Comparison of ENCODE assay signal across 20 mouse cellular contexts in genomic region chr3:133559413-133560114, GRCm38 (mm10). TPM values are rescaled to one million over a fixed set of nuclear protein-coding genes. Genes with fewer than 3 reads are reported as not detected.
DNase-seq lines count a peak whose midpoint lies in the region; ATAC-seq and TF ChIP-seq lines count a peak whose summit lies in the region.
"Had no signal": no experiment of that assay in that cellular context is flagged by ENCODE, and none has a peak within 500 bp of the region (broad histone marks: within the 10 kb centered on the region; RNA-seq: fewer than 3 reads in every experiment).

No protein-coding gene starts in this region.

- 0 out of 2 replicates have a peak, but pooled peaks have one; percentile 14 for ATAC-seq in embryonic facial prominence, embryonic 11.5 days (replicated peaks; ENCODE audit: insufficient number of reproducible peaks, low FRiP score, low TSS enrichment, low read depth)
- ATAC-seq in hindbrain, embryonic 16.5 days = peak; percentile 82
- ATAC-seq in midbrain, embryonic 11.5 days (ENCODE audit: low FRiP score) = peak; percentile 55; the same call in 1 of the 2 replicates
- ATAC-seq in midbrain, embryonic 13.5 days = no peak
- 0 out of 2 replicates have a peak, but pooled peaks have one; percentile 23 for ATAC-seq in midbrain, postnatal 0 days (ENCODE audit: low FRiP score)
- ATAC-seq: CD4-positive, CD25-positive, alpha-beta regulatory T cell, adult 4 months; intestine, embryonic 16.5 days had no signal

- no peaks in the 10 kb centered on the region for H3K4me1 ChIP-seq in embryonic facial prominence, embryonic 11.5 days (ENCODE audit: control insufficient read depth, insufficient read depth, low read length)
- 0 out of 2 replicates have a peak, but pooled peaks cover 4% of the 10 kb centered on the region for H3K4me1 ChIP-seq in embryonic facial prominence, embryonic 10.5 days
- H3K4me1 ChIP-seq in hindbrain, embryonic 16.5 days (ENCODE audit: control insufficient read depth, insufficient read depth, low read depth, low read length) = no peaks in the 10 kb centered on the region
- H3K4me1 ChIP-seq in hindbrain, embryonic 10.5 days (replicated peaks) = no peaks in the 10 kb centered on the region
- H3K4me1 ChIP-seq in midbrain, embryonic 11.5 days (ENCODE audit: control insufficient read depth, insufficient read depth, low read length) = no peaks in the 10 kb centered on the region
- H3K4me1 ChIP-seq in midbrain, embryonic 13.5 days (replicated peaks) = no peaks in the 10 kb centered on the region
- no peaks in the 10 kb centered on the region for H3K4me1 ChIP-seq in midbrain, postnatal 0 days (ENCODE audit: insufficient read depth, low read length)
- H3K4me1 ChIP-seq: midbrain, embryonic 12.5 days had no signal

- H3K27me3 ChIP-seq in embryonic facial prominence, embryonic 11.5 days (ENCODE audit: control insufficient read depth, insufficient read depth, low read length) = no peaks in the 10 kb centered on the region
- no peaks in the 10 kb centered on the region for H3K27me3 ChIP-seq in embryonic facial prominence, embryonic 10.5 days (replicated peaks; ENCODE audit: low read depth, poor library complexity, severe bottlenecking)
- H3K27me3 ChIP-seq in hindbrain, embryonic 16.5 days (replicated peaks; ENCODE audit: control insufficient read depth, insufficient read depth, low read length) = no peaks in the 10 kb centered on the region
- H3K27me3 ChIP-seq in hindbrain, embryonic 10.5 days (ENCODE audit: insufficient read depth, poor library complexity, severe bottlenecking) = no peaks in the 10 kb centered on the region
- H3K27me3 ChIP-seq in midbrain, embryonic 11.5 days (ENCODE audit: control insufficient read depth, insufficient read depth, low read length) = no peaks in the 10 kb centered on the region
- H3K27me3 ChIP-seq in midbrain, embryonic 13.5 days = no peaks in the 10 kb centered on the region
- H3K27me3 ChIP-seq in midbrain, postnatal 0 days (ENCODE audit: insufficient read depth, low read length) = no peaks in the 10 kb centered on the region
- H3K27me3 ChIP-seq: midbrain, embryonic 12.5 days had no signal

- no peaks in the 10 kb centered on the region for H3K36me3 ChIP-seq in embryonic facial prominence, embryonic 11.5 days (replicated peaks; ENCODE audit: control insufficient read depth, insufficient read depth, low read depth, low read length)
- H3K36me3 ChIP-seq in embryonic facial prominence, embryonic 10.5 days (replicated peaks) = no peaks in the 10 kb centered on the region
- H3K36me3 ChIP-seq in hindbrain, embryonic 16.5 days (ENCODE audit: control insufficient read depth, insufficient read depth, low read length) = no peaks in the 10 kb centered on the region
- no peaks in the 10 kb centered on the region for H3K36me3 ChIP-seq in hindbrain, embryonic 10.5 days
- no peaks in the 10 kb centered on the region for H3K36me3 ChIP-seq in midbrain, embryonic 11.5 days (ENCODE audit: control insufficient read depth, insufficient read depth, low read length)
- H3K36me3 ChIP-seq in midbrain, embryonic 13.5 days = no peaks in the 10 kb centered on the region
- H3K36me3 ChIP-seq in midbrain, postnatal 0 days (ENCODE audit: insufficient read depth, low read length) = no peaks in the 10 kb centered on the region
- H3K36me3 ChIP-seq: midbrain, embryonic 12.5 days had no signal

- no peak for TF ChIP-seq CTCF in midbrain, postnatal 0 days (IDR thresholded peaks at IDR 0.05)

- no peak overlapping the region for H3K4me3 ChIP-seq in embryonic facial prominence, embryonic 11.5 days (ENCODE audit: low read depth, low read length)
- H3K4me3 ChIP-seq in embryonic facial prominence, embryonic 10.5 days = no peak overlapping the region
- no peak overlapping the region for H3K4me3 ChIP-seq in hindbrain, embryonic 16.5 days (ENCODE audit: low read length)
- no peak overlapping the region for H3K4me3 ChIP-seq in hindbrain, embryonic 10.5 days
- no peak overlapping the region for H3K4me3 ChIP-seq in midbrain, embryonic 11.5 days (ENCODE audit: low read depth, low read length)
- no peak overlapping the region for H3K4me3 ChIP-seq in midbrain, embryonic 13.5 days (replicated peaks)
- H3K4me3 ChIP-seq in midbrain, postnatal 0 days (ENCODE audit: low read depth, low read length) = no peak overlapping the region
- H3K4me3 ChIP-seq: midbrain, embryonic 12.5 days had no signal

- H3K27ac ChIP-seq in embryonic facial prominence, embryonic 11.5 days (replicated peaks; ENCODE audit: low read depth, low read length) = no peak overlapping the region
- H3K27ac ChIP-seq in embryonic facial prominence, embryonic 10.5 days (replicated peaks) = no peak overlapping the region
- H3K27ac ChIP-seq in hindbrain, embryonic 16.5 days (ENCODE audit: low read depth, low read length) = no peak overlapping the region
- no peak overlapping the region for H3K27ac ChIP-seq in hindbrain, embryonic 10.5 days
- no peak overlapping the region for H3K27ac ChIP-seq in midbrain, embryonic 11.5 days (ENCODE audit: low read depth, low read length)
- H3K27ac ChIP-seq in midbrain, embryonic 13.5 days = no peak overlapping the region
- H3K27ac ChIP-seq in midbrain, postnatal 0 days (ENCODE audit: low read depth, low read length) = no peak overlapping the region
- H3K27ac ChIP-seq: midbrain, embryonic 12.5 days had no signal

- H3K4me2 ChIP-seq in embryonic facial prominence, embryonic 11.5 days (ENCODE audit: low read depth, low read length) = no peak overlapping the region
- H3K4me2 ChIP-seq in hindbrain, embryonic 16.5 days (ENCODE audit: low read length) = no peak overlapping the region
- no peak overlapping the region for H3K4me2 ChIP-seq in midbrain, embryonic 11.5 days
- no peak overlapping the region for H3K4me2 ChIP-seq in midbrain, embryonic 13.5 days (replicated peaks)
- no peak overlapping the region for H3K4me2 ChIP-seq in midbrain, postnatal 0 days (ENCODE audit: low read depth, low read length, poor library complexity, severe bottlenecking)
- H3K4me2 ChIP-seq: heart, embryonic 11.5 days; liver, embryonic 11.5 days; midbrain, embryonic 12.5 days had no signal

- no peak overlapping the region for H3K9ac ChIP-seq in embryonic facial prominence, embryonic 11.5 days (replicated peaks; ENCODE audit: low read length)
- H3K9ac ChIP-seq in hindbrain, embryonic 16.5 days (ENCODE audit: low read depth, low read length) = no peak overlapping the region
- no peak overlapping the region for H3K9ac ChIP-seq in midbrain, embryonic 11.5 days (ENCODE audit: low read length)
- H3K9ac ChIP-seq in midbrain, embryonic 13.5 days (replicated peaks) = no peak overlapping the region
- H3K9ac ChIP-seq in midbrain, postnatal 0 days (replicated peaks; ENCODE audit: low read length, poor library complexity, severe bottlenecking) = no peak overlapping the region
- H3K9ac ChIP-seq: midbrain, embryonic 12.5 days had no signal

- H3K9me3 ChIP-seq in embryonic facial prominence, embryonic 11.5 days (replicated peaks; ENCODE audit: control insufficient read depth, low read length) = no peaks in the 10 kb centered on the region
- H3K9me3 ChIP-seq in embryonic facial prominence, embryonic 10.5 days = no peaks in the 10 kb centered on the region
- no peaks in the 10 kb centered on the region for H3K9me3 ChIP-seq in hindbrain, embryonic 16.5 days (ENCODE audit: control insufficient read depth, low read length)
- no peaks in the 10 kb centered on the region for H3K9me3 ChIP-seq in hindbrain, embryonic 10.5 days
- no peaks in the 10 kb centered on the region for H3K9me3 ChIP-seq in midbrain, embryonic 11.5 days (ENCODE audit: control insufficient read depth, low read length)
- H3K9me3 ChIP-seq in midbrain, embryonic 13.5 days = no peaks in the 10 kb centered on the region
- no peaks in the 10 kb centered on the region for H3K9me3 ChIP-seq in midbrain, postnatal 0 days (ENCODE audit: low read length)
- H3K9me3 ChIP-seq: midbrain, embryonic 12.5 days had no signal

- WGBS in embryonic facial prominence, embryonic 11.5 days = 84% methylated on average over 6 of the region's 6 CpGs
- 89% methylated on average over 6 of the region's 6 CpGs for WGBS in embryonic facial prominence, embryonic 10.5 days
- 86% methylated on average over 6 of the region's 6 CpGs for WGBS in hindbrain, embryonic 16.5 days
- 87% methylated on average over 6 of the region's 6 CpGs for WGBS in hindbrain, embryonic 10.5 days
- WGBS in midbrain, embryonic 11.5 days = 90% methylated on average over 6 of the region's 6 CpGs
- WGBS in midbrain, embryonic 13.5 days = 92% methylated on average over 6 of the region's 6 CpGs
- WGBS in midbrain, postnatal 0 days = 91% methylated on average over 6 of the region's 6 CpGs

- DNase-seq in embryonic facial prominence, embryonic 11.5 days (ENCODE audit: low spot score) = no peak
- no peak for DNase-seq in embryonic facial prominence, embryonic 10.5 days (ENCODE audit: low spot score)
- DNase-seq in hindbrain, embryonic 10.5 days (ENCODE audit: low spot score) = no peak
- no peak for DNase-seq in midbrain, embryonic 11.5 days (ENCODE audit: low spot score, missing footprints)
- no peak for DNase-seq in midbrain, postnatal 0 days (ENCODE audit: low spot score)
- no peak for DNase-seq in urinary bladder, postnatal 36 days (ENCODE audit: low spot score in 2 of 2)
- DNase-seq: adrenal gland, adult 2 months; cerebellum, adult 11-12 months; cerebellum, postnatal 25 days; gastrocnemius, postnatal 36 days; heart, postnatal 36 days; layer of hippocampus, postnatal 36 days; lung, postnatal 14 days had no signal

RNA-seq across cellular contexts. Expression of gene Tet2, which starts 14.6 kb away (rescaled TPM):
- polyA plus RNA-seq in embryonic facial prominence, embryonic 11.5 days (2014; fragmentation: Nextera tagmentation; extraction: Ambion mirVana) = 11.6 and 13.5 TPM in 2 replicates
- 18.5 and 19.0 TPM in 2 replicates for polyA plus RNA-seq in embryonic facial prominence, embryonic 10.5 days (2016; fragmentation: Nextera tagmentation; extraction: Ambion mirVana)
- polyA plus RNA-seq in hindbrain, embryonic 16.5 days (2015; fragmentation: Nextera tagmentation; extraction: Ambion mirVana) = 12.7 and 13.7 TPM in 2 replicates
- polyA plus RNA-seq in hindbrain, embryonic 10.5 days (2016; fragmentation: Nextera tagmentation; extraction: Ambion mirVana) = 16.1 and 20.9 TPM in 2 replicates
- 15.0 and 16.3 TPM in 2 replicates for polyA plus RNA-seq in midbrain, embryonic 11.5 days (2014; fragmentation: Nextera tagmentation; extraction: Ambion mirVana)
- polyA plus RNA-seq in midbrain, embryonic 13.5 days (2015; fragmentation: Nextera tagmentation; extraction: Ambion mirVana) = 29.7 and 31.4 TPM in 2 replicates
- 46.5 and 49.1 TPM in 2 replicates for total RNA-seq in midbrain, postnatal 0 days (2014; rRNA removed)
- polyA plus RNA-seq in midbrain, postnatal 0 days (2015; fragmentation: Nextera tagmentation; extraction: Ambion mirVana) = 12.6 and 17.2 TPM in 2 replicates
